Mouse (Mus musculus) ZHBTc4 (cell line): ENCODE results near the gene Rdx.
"Not testable (repeated sequence)": the region's sequence is repeated elsewhere in the genome, so short reads cannot be mapped to it uniquely, and the experiment has no call there.

Experiments used
- DNase-seq: peaks from one replicate; pipeline ENCODE4 v3.0.0-alpha.2; 2011; ENCODE audit warnings: low read depth, low spot score

Gene Rdx

GRCm38 (mm10) chr9:52052221-52052620 lies 5.2 kb downstream of the Rdx start:
- no peak for DNase-seq

- DNase-seq: no peak
Observed at GRCm38 (mm10) chr9:52055313-52055712, 8.3 kb downstream of the Rdx start.

- no peak for DNase-seq
Observed at GRCm38 (mm10) chr9:52059788-52060187, 12.8 kb downstream of the Rdx start.

- DNase-seq: no peak
Observed at GRCm38 (mm10) chr9:52070052-52070451, 23.1 kb downstream of the Rdx start.

- not testable (repeated sequence) for DNase-seq
Observed at GRCm38 (mm10) chr9:52071352-52071751, 24.4 kb downstream of the Rdx start.

GRCm38 (mm10) chr9:52072202-52072601 lies 25.2 kb downstream of the Rdx start:
- no peak for DNase-seq

GRCm38 (mm10) chr9:52076089-52076488 lies 29.1 kb downstream of the Rdx start:
- DNase-seq: no peak

GRCm38 (mm10) chr9:52077692-52078091 lies 30.7 kb downstream of the Rdx start:
- DNase-seq: no peak

GRCm38 (mm10) chr9:52081979-52082378 lies 35.0 kb downstream of the Rdx start:
- no peak for DNase-seq

- no peak for DNase-seq
Observed at GRCm38 (mm10) chr9:52082414-52082813, 35.4 kb downstream of the Rdx start.

GRCm38 (mm10) chr9:52091752-52092151 lies 44.8 kb downstream of the Rdx start:
- DNase-seq: no peak

GRCm38 (mm10) chr9:52092311-52092710 lies 45.3 kb downstream of the Rdx start:
- DNase-seq: no peak

- DNase-seq: no peak
Observed at GRCm38 (mm10) chr9:52093108-52093507, 46.1 kb downstream of the Rdx start.

GRCm38 (mm10) chr9:52094016-52094415 lies 47.0 kb downstream of the Rdx start:
- DNase-seq: no peak

GRCm38 (mm10) chr9:52094471-52094980 lies 47.6 kb downstream of the Rdx start:
- DNase-seq: no peak

- DNase-seq: no peak
Observed at GRCm38 (mm10) chr9:52095666-52096065, 48.7 kb downstream of the Rdx start.

GRCm38 (mm10) chr9:52097386-52097785 lies 50.4 kb downstream of the Rdx start:
- DNase-seq: no peak

GRCm38 (mm10) chr9:52098600-52098999 lies 51.6 kb downstream of the Rdx start:
- DNase-seq: peak; percentile 86

- no peak for DNase-seq
Observed at GRCm38 (mm10) chr9:52100426-52100825, 53.5 kb downstream of the Rdx start.

GRCm38 (mm10) chr9:52102060-52102844 lies 55.3 kb downstream of the Rdx start:
- no peak for DNase-seq

GRCm38 (mm10) chr9:52103448-52104224 lies 56.7 kb downstream of the Rdx start:
- DNase-seq: no peak

- no peak for DNase-seq
Observed at GRCm38 (mm10) chr9:52104225-52104615, 57.2 kb downstream of the Rdx start.

GRCm38 (mm10) chr9:52105423-52105822 lies 58.5 kb downstream of the Rdx start:
- DNase-seq: no peak
